Mouse (Mus musculus): ENCODE results near the gene Kcnh7. TPM values are rescaled to one million over a fixed set of nuclear protein-coding genes. Genes with fewer than 3 reads are reported as not detected.

Gene Kcnh7
- total RNA-seq (2021): 10 to 100 TPM; 34.1 to 36.8 TPM
- long read RNA-seq, experiment 1, partial matches to known transcripts: 0 of 2 reads
- long read RNA-seq, experiment 1, other reads (novel, unspliced or antisense): 2 of 2 reads
- long read RNA-seq, experiment 2, partial matches to known transcripts: 0 of 1 reads
- long read RNA-seq, experiment 2, other reads (novel, unspliced or antisense): 1 of 1 reads

DNA sequence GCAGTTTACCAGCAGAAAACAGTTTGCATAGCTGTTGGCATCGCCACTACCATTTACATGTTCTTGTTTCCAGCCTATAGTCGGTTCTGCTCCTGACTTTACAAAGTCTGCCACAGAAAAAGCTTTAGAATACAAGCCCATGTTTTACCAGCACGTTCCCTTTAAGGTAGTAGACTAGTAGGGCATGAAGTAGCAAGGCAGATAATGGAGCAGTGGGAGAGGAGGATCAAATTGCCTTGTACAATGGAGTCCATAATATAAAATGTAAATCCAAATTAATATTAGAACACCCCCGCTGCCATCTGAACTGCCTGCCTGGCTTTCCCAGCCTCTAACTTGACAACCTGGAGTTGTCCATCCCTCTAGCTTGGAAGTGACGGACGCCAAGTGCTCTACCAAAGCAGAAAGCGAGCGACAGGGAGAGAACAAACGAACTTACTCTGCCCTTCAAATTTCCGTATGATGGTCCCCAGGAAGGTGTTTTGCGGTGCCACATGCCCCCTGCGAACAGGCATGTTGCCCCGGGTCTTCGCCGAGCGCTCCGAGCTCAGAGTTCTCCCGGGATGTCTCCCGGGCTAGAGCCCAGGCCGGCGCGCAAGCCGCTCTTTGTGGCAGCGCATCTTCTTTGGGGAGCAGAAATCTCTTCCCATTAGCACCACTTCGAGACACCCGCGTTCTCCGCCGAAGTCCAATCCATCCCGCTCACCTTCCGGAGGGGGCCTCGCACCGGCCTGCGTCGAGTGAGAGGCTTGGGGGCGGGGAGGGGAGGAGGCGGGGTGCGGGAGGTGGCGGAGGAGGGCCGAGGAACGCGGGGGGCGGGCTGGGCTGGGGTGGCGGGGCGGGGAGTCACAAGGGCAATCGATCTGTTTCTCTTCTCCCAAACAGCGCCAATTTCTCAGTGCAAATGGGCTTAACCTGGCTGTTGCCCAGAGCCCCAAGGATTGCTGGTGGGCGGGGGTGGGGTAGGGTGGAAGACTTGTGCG lies at the start of gene Kcnh7:
Gene Kcnh7 (minus strand): TSS at position 725 of the 983 bp plus-strand sequence.
- H3K4me3 ChIP-seq: peak within 1 kb of the TSS; percentile 77
- no peak for TF ChIP-seq CTCF (conservative IDR thresholded peaks at IDR 0.05)
- peak; percentile 20 to 41 for DNase-seq (ENCODE audit: low spot score in 2 of 2)
- H3K27ac ChIP-seq: peak within 1 kb of the TSS; percentile 84

DNA sequence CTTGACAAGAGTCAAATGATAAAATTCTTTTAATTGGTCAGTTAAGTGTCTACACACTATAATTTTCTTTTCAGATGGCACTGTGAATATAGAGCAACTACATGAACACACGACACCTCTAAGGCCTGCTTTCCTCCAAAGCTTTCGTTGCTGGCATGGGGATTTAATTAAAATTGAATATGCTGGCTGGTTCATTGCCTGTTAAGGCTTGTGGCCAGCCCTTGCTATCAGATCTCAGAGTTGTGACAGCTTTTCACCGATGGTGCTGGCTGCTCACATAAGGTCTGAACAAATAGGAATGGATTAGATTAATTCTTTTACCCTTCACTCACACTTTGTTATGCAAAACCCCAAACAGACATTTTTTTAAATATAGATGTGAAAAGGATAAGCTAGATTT lies 23.3 kb upstream of the Kcnh7 start:
- no peak for TF ChIP-seq CTCF (conservative IDR thresholded peaks at IDR 0.05)
- no peak for DNase-seq (ENCODE audit: low spot score in 2 of 2)

DNA sequence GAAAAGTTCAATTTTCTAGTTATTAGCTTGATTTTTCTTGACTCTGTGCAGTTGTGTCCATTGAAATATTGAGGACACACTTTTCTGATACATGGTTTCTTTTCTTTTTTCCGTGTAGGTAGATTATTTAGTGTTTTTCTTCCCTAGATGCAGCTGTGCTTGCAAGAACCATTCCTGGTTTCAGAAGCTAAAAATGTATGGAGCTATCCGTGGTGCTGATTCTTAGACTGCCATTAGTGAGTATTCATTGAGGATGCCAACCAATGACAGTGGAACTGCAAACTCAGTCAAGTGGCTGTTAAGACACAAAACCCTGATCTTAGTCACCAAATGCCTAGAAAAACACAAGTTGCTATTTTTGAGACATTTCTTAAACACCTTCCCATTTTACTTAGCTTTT lies 1.9 kb upstream of the Kcnh7 start:
- no peak for DNase-seq (ENCODE audit: low spot score in 2 of 2)
- Histone ChIP-seq H3K4me3 (no peak overlapping the region), H3K27ac (no peak overlapping the region)
- TF ChIP-seq CTCF (conservative IDR thresholded peaks at IDR 0.05): no peak

More for the DNA sequence above, 23.3 kb upstream of the Kcnh7 start:
- H3K27ac ChIP-seq: no peak overlapping the region
- H3K4me3 ChIP-seq: no peak overlapping the region

DNA sequence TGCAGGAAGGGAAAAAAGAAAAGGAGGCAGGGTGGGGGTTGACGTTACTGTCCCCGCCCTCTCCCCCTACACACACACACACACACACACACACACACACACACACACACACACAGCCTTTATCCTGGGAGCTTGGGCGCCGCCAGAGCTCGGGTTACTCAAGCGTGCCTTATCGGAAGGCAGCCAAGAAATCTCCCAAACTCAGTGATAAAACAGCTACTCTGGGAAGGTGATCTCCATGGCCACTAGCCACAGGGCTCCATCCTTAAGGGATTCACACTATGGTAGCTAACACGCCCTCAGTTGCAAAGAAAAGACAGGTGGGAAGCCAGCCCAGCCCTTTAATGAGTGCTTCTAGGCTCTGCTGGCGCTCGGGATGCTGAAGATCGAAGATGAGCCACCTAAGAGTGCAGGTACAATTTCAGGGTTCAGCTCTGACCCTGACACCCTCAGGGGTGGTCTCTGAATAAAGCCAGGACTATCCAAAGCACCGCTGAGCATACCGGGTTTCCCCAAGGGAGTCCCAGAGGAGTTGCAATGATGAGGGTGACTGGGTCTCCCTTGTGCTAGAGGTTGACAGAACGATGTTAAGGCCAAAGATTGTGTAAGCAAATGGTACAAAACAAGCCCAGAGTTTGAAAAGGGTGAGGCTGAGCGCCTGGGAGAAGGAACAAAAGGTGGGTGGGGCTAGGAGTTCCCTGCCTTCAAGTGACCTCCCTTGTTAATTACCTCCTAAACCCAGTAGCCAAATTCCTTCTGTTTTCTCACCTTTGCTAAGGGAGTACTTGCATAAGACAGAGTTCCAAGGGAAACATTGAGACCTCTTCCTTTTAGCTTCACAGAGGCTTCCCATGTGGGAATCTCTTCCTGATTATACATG lies 704 bp upstream of the Kcnh7 start:
- Histone ChIP-seq H3K27ac (peak overlapping the region; percentile 69), H3K4me3 (peak overlapping the region; percentile 77)
- no peak for TF ChIP-seq CTCF (conservative IDR thresholded peaks at IDR 0.05)
- DNase-seq (ENCODE audit: low spot score in 2 of 2): peak; percentile 13 to 23

DNA sequence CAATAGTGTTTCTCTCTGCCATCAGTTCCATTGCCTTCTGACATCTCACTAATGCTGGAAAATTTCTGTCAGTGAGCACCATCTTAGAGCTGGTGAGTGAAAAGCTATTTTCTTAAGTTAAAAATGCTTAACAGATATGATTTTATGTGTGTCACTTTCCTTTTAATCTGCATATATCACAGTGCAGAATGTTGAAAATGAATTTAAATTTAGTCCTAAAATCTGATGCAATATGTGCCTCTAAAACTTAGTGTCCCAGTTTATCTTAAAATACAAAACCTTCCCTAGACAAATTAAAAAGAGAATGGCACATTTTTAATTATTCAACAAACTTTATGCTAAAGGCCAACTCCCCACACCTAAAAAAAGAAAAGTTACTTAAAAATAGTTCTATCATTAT lies 30.4 kb downstream of the Kcnh7 start:
- no peak for DNase-seq (ENCODE audit: low spot score in 2 of 2)
- H3K27ac ChIP-seq: peak overlapping the region; percentile 12; the same call in 1 of the 2 replicates
- no peak for TF ChIP-seq CTCF (conservative IDR thresholded peaks at IDR 0.05)
- no peak overlapping the region for H3K4me3 ChIP-seq

DNA sequence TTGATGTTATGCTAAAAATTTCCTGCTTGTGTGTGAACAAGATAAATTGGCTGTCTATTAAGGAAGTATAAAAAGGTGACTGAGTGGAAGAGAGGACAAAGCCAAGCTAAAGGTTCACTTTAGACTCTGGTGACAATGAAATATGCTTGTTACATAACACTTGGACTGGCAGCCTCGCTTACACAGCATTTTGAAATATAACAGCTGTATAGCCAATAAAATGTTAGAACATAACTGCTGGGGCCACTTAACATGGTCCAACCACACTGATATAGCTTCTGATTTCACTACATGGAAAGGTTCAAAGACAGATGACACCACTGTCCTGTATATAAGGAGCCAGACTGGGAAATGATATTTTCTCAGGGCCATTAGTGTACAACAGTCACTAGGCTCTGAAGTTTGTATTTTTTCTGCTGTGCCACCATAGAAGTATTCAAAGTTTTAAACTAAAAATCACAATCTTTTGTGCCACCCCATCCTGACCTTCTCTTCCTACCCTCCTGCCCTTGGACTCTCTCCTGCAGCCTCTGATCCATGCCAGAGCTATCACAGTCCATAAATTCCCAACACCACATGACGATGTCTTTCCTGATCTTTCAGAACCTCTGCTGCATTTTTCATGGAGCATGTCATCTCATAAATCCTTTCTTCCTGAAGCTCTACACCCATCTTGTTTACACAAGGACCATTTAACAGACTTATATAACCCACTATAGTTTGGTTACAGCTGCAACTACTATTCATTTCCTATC lies 56.1 kb downstream of the Kcnh7 start:
- no peak for DNase-seq (ENCODE audit: low spot score in 2 of 2)
- TF ChIP-seq CTCF (conservative IDR thresholded peaks at IDR 0.05): no peak
- H3K27ac ChIP-seq: no peak overlapping the region
- no peak overlapping the region for H3K4me3 ChIP-seq

DNA sequence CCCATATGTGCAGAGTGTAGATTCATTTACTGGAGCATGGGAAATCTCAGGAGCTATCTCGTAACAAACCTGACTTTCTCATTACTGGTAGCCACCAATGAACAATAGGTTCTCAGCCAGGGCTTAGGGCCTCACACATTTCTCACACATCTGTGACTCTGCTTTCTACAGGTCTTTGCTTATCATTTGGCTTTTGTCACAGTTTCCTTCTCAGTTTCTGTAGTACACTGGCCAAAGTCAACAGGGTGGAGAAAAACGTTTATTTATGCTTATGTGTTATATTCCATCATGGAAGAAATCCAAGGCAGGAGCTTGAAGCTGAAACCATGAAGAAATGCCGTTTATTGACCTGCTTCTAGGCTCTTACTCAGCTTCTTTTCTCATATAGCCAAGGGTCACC lies 63.8 kb downstream of the Kcnh7 start:
- no peak for TF ChIP-seq CTCF (conservative IDR thresholded peaks at IDR 0.05)
- H3K4me3 ChIP-seq: no peak overlapping the region
- H3K27ac ChIP-seq: no peak overlapping the region
- no peak for DNase-seq (ENCODE audit: low spot score in 2 of 2)

DNA sequence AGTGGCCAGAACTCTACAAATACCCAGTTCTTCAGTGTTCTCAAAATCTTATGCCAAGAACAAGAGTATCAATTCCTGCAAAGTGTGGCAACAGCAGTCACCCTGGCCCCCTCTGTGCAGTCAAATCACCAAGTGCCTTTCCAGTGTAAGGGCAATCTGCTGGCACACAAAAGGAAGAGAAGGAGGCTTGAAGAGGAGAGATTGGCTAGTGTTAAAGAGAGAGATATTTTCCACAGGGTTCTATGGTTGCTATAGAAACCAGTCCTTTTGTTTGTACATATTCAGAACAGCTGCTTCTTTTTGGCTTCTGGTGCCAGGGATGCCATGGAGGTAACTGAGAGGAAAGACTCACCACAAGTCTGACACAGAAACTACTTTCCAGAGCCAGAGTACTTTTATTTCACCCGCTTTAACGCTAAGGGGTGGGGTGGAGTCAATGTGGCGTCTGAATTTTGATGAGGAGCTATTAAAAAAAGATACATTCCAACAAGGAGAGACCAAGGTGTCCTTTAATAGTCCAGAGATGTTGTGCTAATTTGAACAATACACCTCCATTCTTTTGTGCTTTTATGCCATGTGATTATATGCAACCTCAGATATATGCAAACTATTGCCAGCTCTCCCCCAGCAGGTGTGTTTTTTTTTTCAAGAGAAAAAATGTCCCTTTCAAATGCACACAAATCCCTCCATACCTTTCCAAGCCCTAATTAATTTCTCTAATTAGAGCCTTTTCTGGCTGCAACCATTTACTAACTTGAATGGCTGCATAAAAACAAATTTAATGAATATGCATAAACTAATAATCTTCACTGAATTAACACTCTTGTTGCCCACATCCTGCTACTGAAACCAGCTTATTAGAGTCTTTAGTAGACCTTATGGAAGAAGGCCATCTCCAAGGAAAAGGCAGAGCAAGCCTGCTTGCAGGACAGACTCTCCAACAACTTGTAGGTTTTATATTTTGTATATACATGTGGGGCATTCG lies 66.6 kb downstream of the Kcnh7 start:
- TF ChIP-seq CTCF (conservative IDR thresholded peaks at IDR 0.05): no peak
- Histone ChIP-seq H3K4me3 (peak overlapping the region; percentile 4; the same call in 1 of the 2 replicates), H3K27ac (no peak overlapping the region)
- DNase-seq (ENCODE audit: low spot score in 2 of 2): peak in 1 of 2 experiments; percentile 5

DNA sequence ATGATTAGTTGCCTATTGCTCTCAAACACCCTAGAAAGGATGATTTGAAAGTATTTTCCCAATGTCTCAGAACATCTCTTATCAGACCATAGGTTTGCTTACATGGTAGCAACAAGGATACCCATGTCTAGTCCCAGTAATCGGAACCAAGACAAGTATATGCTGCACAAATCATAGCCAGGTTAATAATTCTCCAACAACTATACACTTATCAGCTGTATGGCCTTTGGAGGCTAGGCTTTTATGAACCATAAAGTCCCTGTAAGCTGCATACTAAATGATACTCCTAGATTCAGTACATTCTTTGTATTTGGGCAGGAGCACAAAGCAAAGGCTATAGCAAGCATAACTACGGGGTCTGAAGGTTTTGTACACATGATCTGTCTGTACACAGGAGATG lies 78.1 kb downstream of the Kcnh7 start:
- Histone ChIP-seq H3K27ac (no peak overlapping the region), H3K4me3 (no peak overlapping the region)
- DNase-seq (ENCODE audit: low spot score in 2 of 2): no peak
- TF ChIP-seq CTCF (conservative IDR thresholded peaks at IDR 0.05): no peak

DNA sequence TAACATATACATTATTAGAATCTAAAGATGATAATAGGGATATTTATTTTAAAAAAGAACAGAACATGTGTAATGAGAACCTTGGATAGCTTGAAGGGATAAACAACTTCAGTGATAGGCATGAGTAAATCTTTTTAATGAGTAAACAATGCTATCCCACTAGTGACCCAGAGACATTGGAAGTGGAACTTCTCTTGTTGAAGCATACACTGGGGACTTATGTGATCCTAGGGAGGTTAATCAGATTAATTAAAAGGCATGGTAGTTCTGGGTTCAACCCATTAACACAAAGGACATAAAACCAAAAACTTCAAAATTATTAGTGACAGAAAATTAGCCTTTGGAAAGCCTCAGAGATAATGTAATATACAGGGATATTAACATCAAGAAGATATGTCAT lies 84.4 kb downstream of the Kcnh7 start:
- no peak for TF ChIP-seq CTCF (conservative IDR thresholded peaks at IDR 0.05)
- Histone ChIP-seq H3K4me3 (no peak overlapping the region), H3K27ac (no peak overlapping the region)
- DNase-seq (ENCODE audit: low spot score in 2 of 2): no peak

DNA sequence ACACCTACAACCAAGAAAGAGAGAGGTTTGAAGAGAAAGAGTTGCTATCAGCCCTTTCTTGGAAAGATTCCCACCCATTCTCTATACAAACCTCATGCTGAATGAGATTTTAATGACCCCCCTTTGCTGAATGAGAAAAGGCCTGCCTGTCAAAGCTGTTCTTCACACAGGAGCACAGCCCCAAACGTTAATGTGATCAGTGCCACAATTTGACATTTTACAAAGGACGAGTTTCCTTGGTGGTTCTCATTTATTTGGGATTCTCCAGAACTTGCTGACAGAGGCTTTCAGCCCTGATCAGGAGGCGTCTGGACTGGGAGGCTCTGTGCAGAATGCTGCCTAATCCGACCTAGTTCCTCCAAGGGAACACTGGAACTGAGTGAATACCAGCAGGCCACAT lies 92.3 kb downstream of the Kcnh7 start:
- TF ChIP-seq CTCF (conservative IDR thresholded peaks at IDR 0.05): no peak
- no peak overlapping the region for H3K4me3 ChIP-seq

More for the DNA sequence above, 92.3 kb downstream of the Kcnh7 start:
- no peak overlapping the region for H3K27ac ChIP-seq
- no peak for DNase-seq (ENCODE audit: low spot score in 2 of 2)

Data from layer of hippocampus, adult 2 months (tissue).